Mouse (Mus musculus) c-Kit-negative CD71-positive TER-119-positive erythroid progenitor cells, embryonic 14.5 days (primary cell): Measurements from ENCODE around the gene Cd70.

Experiments
- DNase-seq: peaks from one replicate; pipeline ENCODE4 v3.0.0-alpha.2; 2013; ENCODE audit warnings: low read depth, low spot score

Cd70 gene

DNA sequence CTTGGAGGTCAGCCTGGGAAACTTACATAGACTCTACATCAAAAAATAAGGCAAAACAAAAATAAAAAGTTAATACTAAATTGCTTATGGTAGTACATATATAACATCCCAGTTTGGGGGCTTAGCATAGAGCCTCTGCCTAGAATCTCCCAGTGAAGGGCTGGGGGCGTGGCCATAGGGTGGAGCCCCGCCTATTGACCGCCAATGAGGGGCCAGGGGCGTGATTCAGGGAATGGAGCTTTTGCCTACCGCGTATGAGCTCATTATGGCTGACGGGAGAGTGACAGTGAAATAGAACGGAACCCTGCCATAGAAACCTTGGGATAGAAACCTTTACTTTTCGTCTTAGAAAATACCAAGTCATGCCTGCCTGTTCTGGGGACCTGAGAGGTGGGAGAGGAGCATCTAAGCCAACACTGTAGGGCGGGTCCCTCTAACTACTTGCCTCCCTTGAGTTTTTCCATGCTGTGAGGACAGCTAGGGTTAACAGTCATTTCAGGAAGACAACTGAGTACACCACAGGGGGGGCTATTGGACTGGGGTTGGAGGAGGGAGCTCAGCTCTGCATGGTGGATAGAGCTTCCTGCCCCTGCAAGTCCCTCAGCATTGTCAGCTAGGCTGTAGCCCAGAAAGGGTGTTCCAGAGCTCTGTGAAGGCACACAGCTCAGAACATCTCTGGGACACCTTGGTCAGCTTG lies 49.8 kb downstream of the Cd70 start:
- DNase-seq: no peak

DNA sequence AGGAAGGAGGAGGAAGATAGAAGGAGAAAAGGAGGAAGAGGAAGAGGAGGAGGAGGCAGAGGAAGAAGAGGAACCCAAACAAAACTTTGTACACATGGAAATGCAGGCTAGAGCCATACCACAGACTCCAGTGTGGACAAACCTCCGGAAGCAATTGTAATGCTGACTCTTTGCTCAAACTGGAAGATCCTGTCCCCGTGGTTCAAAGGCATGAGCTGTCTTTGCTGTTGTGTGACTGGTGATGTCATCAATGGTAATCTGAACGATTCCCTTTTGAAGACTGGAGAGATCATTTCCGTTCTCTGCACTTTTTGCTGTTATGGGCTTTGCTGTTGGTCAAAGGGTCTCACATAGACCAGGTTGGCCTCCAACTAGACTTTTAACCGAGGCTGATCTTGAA lies 51.3 kb downstream of the Cd70 start:
- no peak for DNase-seq

DNA sequence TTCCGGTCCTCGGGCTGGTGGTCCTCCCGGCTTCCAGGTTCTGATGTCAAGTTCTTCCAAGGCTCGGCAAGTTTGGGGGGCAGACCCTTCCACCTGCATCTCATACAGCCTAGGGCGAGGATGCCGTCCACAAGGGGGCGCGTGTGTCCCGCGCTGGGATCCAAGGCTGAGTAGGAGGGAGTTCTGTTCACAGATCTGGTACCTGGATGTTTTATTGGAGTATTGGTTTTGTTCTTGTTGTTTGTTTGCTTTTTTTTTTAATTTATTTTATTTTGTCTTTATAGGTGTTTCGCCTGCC lies 53.0 kb downstream of the Cd70 start:
- peak; percentile 20 for DNase-seq
